Mouse (Mus musculus): ENCODE data around the gene Lst1.

The Lst1 gene

GRCm38 (mm10) chr17:35159638-35160037, 28.6 kb downstream of the Lst1 start:
- no peak for DNase-seq (ENCODE audit: low read depth, low spot score)

GRCm38 (mm10) chr17:35158850-35159593, 29.2 kb downstream of the Lst1 start:
- DNase-seq (ENCODE audit: low read depth, low spot score), result no peak

- no peak for DNase-seq (ENCODE audit: low read depth, low spot score)
Observed at GRCm38 (mm10) chr17:35157661-35158175, 30.5 kb downstream of the Lst1 start.

DNA sequence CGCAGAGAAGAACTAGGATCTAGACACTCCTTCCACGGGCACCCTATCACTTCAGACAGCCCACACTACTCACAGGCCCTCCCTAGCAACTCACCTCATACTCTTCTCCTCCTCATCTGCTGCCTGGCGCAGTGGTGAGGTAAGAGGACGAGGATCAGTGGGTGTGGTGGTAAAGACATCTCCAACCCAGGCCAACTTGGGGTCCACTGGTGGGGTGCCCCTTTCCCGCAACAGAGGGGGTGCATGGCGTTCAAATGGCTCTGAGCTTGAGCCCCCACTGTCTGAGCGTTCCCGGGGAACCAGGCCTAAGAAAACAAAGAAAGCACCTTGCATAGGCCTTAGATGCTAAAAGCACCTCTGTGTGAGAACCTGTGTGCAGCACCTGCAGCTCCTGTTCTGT, 31.0 kb downstream of the Lst1 start:
- DNase-seq (ENCODE audit: low read depth, low spot score), result no peak

DNA sequence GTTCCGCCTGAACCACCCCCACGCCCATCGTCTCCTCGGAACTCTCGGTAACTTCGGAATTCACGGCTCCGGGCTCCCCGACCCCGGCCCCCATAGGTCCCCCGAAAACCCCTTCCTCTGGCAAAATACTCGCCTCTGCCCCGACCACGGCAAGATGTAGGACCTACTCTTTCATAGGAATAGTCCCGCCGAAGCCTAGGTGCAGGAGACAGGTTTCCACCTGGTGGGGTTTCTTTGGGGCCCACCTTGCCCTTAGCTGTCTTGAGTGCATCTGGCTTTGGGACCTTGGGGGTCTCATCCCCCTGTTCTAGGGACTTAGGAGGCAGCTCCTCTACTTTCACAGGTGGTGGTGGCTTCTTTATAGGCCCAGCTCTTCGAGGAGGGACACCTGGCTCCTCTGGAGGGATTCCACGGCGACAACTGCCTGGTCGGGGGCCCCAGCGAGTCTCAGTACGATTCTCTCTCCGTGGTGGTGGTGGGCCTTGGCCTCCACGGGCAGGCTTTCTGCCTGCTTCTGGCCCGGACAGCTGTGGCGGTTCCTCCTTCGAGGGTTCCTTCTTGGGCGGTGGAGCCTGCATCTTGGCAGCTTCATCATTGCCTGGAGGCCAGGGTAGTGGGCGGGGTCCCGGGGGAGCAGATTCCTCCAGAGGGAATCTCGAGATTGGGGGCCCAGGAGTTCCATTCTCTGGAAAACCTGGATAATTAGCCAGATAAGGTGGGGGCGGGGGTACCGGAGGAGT, 31.6 kb downstream of the Lst1 start:
- DNase-seq (ENCODE audit: low read depth, low spot score), result no peak

GRCm38 (mm10) chr17:35155451-35155850, 32.8 kb downstream of the Lst1 start:
- DNase-seq (ENCODE audit: low read depth, low spot score), result no peak

DNA sequence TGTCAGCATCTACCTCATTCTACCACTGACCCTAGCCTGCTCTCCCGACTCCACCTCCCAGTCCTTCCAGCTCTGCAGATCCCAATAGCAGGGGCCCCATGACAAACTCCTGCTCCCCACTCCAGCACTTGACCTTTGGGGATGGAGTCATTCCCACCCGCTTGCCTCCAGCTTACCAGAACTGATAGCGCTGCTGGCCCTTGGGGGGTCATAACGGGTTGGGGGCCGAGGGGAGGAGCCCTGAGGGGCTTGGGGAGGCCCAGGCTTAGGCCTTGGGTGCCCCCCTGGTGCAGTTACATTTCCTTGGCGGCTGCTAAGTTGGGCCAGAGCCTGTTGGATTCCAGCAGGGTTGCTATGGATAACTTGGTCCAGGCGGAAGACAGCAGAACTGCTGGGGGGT, 33.6 kb downstream of the Lst1 start:
- DNase-seq (ENCODE audit: low read depth, low spot score), result no peak

DNA sequence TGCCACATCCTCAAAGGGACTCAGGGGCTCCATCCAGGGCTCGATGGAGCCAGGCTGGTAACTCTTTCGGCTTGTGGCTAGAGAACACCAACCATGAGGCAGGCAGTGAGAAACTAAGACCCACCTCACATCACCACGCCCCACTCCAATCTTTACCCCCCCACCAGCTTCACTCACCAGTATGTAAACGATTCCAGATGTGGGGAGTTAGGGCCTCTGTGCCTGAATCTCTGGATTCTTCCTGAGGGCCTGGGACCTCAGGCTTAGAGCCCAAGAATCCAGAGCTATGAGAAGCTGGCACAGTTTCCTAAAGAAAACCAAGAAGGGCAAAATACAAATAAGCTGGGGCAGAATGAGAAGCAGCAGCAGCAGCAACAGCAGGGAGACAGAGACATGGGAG, 34.3 kb downstream of the Lst1 start:
- DNase-seq (ENCODE audit: low read depth, low spot score), result no peak

DNA sequence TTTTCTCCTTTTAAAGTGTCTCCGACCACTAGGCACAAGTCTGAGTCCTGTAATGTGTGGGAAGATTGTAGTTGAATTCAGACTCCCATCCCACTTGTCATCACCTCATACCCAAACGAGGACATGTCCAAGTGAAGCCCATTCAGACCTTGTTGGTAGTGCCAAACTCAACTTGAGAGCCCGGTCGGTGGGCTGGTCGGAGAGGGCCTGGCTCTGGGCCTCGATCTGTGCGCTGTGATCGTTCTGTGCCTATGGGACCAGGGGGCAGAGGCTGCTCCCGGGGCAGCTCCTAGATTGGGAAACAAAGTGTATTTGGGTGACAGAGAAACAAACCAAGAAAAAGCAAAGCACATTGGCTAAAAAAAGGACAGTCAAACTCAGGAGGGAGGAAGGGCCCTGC, 35.2 kb downstream of the Lst1 start:
- DNase-seq (ENCODE audit: low read depth, low spot score), result no peak

DNA sequence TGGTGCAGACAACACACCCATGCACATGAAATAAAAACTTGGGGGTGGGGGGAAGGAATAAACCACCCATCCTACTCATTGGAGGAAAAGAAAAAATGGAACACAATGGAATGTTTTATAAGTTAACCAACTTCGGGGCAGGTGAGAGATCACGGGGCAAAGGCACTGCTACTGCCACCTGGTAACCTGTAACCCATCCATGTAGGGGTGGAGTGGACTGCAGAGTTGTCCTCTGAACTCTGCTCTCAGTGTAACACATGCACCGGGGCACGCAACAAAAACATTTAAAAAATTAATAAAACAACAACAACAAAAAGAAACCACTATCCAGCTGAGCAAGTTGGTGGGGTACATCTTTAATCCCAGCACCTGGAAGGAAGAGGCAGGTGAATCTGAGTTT, 36.1 kb downstream of the Lst1 start:
- DNase-seq (ENCODE audit: low read depth, low spot score), result no peak

DNA sequence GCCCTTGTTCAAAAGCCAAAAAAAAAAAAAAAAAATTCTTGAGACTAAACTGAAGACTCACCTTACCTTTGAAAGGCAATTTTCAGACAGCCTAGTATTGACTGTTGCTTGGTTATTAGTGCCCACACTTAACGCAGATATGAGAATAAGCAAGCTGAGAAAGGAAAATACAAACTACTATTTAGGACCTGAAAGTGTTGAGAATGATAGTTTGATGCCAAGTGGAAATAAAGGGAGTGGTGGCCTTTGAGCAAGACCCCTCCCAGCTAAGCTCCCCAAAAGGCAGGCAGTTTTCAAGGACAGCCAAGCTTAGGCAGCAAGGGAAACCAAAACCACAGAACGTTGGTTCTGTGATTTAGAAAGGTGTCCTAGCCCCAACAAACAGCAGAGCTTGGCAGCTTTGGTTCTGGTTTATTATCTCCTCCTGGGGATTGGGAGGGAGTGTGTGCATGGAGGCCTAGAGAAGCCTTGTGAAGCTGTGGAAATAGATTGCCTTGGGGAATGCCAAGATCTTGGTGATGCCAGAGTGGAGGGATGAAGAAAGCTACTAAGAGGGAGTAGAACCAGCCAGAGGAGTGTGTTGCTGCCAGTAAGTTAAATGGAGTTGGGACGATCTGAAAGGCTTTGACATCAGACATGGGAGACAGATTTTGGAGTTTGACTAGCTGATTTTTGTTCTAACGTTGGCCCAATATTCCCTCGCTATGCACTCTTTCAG, 40.2 kb downstream of the Lst1 start:
- no peak for DNase-seq (ENCODE audit: low read depth, low spot score)

DNA sequence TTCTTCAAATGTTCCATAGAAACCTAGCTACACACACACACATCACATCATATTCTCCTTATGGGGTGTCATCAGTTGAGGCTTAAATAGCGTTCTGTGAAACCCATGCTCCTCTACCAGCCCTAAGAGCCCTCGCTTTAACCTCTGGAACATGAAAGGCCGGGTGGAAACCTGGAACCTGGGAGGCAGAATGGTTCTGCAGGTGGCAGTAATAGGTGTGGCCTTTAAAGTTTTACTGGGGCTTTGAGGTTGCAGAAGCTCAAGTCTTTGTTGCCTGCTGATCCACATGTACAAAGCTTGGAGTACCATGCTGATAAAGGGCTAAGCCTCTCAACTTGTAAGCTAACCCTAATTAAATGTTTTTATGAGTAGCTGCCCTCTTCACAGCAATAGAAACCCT, 40.9 kb downstream of the Lst1 start:
- DNase-seq (ENCODE audit: low read depth, low spot score), result no peak

- no peak for DNase-seq (ENCODE audit: low read depth, low spot score)
Observed at GRCm38 (mm10) chr17:35146139-35146538, 42.1 kb downstream of the Lst1 start.

DNA sequence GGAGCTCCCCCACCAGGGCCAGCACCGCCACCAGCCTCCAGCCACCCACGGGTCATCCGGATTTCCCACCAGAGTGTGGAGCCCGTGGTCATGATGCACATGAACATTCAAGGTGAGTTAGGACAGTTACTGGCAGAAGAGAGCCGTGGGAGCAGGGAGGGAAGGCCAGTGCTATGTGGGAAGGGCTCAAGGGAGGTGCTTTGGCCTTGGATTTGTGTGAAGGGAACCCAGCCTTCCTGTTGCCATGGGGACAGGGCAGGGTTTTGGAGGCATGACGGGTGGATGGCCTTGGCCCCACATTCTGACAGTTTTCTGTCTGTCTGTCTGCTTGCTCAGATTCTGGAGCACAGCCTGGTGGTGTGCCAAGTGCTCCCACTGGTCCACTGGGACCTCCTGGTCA, 46.3 kb downstream of the Lst1 start:
- no peak for DNase-seq (ENCODE audit: low read depth, low spot score)

DNA sequence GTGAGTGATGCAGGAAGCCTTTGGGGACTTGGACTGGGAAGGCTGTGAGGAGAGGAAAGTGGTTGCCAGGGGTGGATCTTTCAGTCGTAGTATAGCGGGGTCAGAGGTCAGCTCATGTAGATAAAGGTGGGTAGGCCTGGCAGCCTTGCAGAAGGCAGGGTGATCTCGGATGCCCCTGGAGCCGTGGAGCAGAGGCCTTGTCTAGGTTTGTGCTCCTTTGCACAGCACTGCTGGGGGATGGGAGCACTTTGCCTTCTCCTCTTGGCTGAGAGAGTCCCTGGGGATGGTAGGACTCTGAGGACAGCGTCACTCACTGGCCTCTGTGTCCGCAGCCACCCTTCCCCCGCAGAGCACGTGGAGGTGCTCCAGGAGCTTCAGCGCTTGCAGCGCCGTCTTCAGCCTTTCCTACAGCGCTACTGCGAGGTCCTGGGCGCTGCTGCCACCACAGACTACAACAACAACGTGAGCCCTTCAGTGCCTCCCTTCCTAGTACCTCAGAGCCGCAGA, 47.7 kb downstream of the Lst1 start:
- DNase-seq (ENCODE audit: low read depth, low spot score), result no peak

DNA sequence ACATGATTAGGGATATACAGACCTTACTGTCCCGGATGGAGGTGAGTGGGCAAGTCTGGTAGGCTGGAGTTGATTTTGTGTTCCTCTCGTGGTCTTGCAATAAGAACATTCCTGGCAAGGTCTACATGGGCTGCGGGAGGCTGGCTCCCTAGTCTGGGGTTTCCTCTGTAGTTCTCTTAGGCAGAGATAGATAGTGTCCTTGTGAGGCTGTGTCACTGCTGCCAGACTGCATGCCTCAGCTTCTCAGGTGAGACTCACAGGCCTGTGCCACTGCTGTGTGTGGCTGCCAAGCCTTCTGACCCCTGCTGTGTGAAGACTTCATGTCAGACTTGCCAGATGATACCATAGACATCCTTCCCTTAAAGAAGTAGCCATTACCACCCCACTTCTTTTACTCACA, 49.0 kb downstream of the Lst1 start:
- no peak for DNase-seq (ENCODE audit: low read depth, low spot score)

DNA sequence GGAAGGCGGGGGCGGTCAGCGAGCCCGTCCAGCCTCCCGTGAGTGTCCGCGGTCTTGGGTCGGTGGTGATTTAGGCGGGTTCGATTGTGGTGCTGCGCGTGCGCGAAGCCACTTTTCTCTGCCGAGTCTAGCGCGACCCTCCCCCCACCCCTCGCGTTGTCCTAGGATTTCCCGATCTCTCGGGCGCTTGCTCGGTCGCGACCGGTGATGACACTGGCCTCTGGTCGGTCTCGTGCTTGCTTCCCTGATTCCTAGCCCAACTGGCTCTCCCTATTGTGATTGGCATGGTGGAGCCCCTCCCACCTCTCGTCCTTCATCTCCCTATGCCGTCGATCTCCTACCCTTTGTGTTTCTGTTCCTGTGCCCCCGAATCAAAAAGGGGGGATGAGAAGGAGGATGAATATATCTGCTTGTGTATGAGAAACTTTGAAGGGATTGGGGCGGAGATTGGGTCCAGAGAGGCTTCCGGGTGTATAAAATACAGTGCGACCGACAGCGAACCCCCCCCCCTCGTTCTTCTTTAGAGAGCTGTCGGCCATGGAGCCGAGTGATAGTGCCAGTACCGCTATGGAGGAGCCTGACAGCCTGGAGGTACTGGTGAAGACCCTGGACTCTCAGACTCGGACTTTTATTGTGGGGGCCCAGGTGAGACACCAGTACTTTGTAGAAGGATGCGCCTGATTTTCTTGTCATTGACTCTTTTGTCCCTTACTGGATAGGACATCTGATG, 52.5 kb downstream of the Lst1 start:
- DNase-seq (ENCODE audit: low read depth, low spot score), result no peak

Measured in A20 (cell line).